Mouse (Mus musculus) liver, embryonic 13.5 days (tissue): Measurements from ENCODE around the gene Ctnna3. TPM values are rescaled to one million over a fixed set of nuclear protein-coding genes. Genes with fewer than 3 reads are reported as not detected.

Experiments used
- ATAC-seq: fragments of 200-750 bp; cut with Nextera tagmentation; 2 replicates; pipeline ENCODE4 v1.8.0; 2017; ENCODE audit warnings: low read depth, mild to moderate bottlenecking, moderate number of reproducible peaks, moderate library complexity
- DNase-seq: peaks from one replicate; pipeline ENCODE4 v3.0.0; 2022
- H3K27ac ChIP-seq: fragments of 300-500 bp; sonication (generic); 2 replicates; pipeline ENCODE4 v1.5.1; 2015; ENCODE audit warnings: moderate library complexity, mild to moderate bottlenecking, inconsistent platforms
- H3K27me3 ChIP-seq: fragments of 300-500 bp; sonication (generic); 2 replicates; pipeline ENCODE4 v1.6.1; 2015; ENCODE audit warnings: mild to moderate bottlenecking, inconsistent platforms
- H3K36me3 ChIP-seq: fragments of 300-500 bp; sonication (generic); 2 replicates; pipeline ENCODE4 v1.6.1; 2015; ENCODE audit warnings: mild to moderate bottlenecking, inconsistent platforms
- H3K4me1 ChIP-seq: fragments of 300-500 bp; sonication (generic); replicated peaks from 2 replicates; pipeline ENCODE4 v1.6.1; 2015; ENCODE audit warnings: inconsistent platforms
- H3K4me2 ChIP-seq: fragments of 300-500 bp; sonication (generic); 2 replicates; pipeline ENCODE4 v1.6.1; 2015; ENCODE audit warnings: inconsistent platforms, mild to moderate bottlenecking, moderate library complexity
- H3K4me3 ChIP-seq: fragments of 300-500 bp; sonication (generic); replicated peaks from 2 replicates; pipeline ENCODE4 v1.5.1; 2015; ENCODE audit warnings: mild to moderate bottlenecking, inconsistent platforms
- H3K9ac ChIP-seq: fragments of 300-500 bp; sonication (generic); 2 replicates; pipeline ENCODE4 v1.6.1; 2015; ENCODE audit warnings: mild to moderate bottlenecking, inconsistent platforms
- H3K9me3 ChIP-seq: fragments of 300-500 bp; sonication (generic); replicated peaks from 2 replicates; pipeline ENCODE4 v1.6.1; 2016; ENCODE audit warnings: inconsistent platforms
- WGBS: fragments of 180-500 bp; shearing (Covaris S2); methylation state at CpG from one replicate; pipeline ENCODE4 v1.1.7; 2015; ENCODE audit not compliant: insufficient replicate concordance; 5-methylcytosine and 5-hydroxymethylcytosine counted together
- polyA plus RNA-seq: library from polyadenylated mRNA; unstranded; fragments of >200 nt; fragmentation: Nextera tagmentation; extraction: Ambion mirVana; gene quantifications from 2 replicates; pipeline ENCODE4 v1.2.1, GENCODE M21; 2015

Gene Ctnna3
- polyA plus RNA-seq, 1 experiment from 2014 or later = 0.05 TPM

DNA sequence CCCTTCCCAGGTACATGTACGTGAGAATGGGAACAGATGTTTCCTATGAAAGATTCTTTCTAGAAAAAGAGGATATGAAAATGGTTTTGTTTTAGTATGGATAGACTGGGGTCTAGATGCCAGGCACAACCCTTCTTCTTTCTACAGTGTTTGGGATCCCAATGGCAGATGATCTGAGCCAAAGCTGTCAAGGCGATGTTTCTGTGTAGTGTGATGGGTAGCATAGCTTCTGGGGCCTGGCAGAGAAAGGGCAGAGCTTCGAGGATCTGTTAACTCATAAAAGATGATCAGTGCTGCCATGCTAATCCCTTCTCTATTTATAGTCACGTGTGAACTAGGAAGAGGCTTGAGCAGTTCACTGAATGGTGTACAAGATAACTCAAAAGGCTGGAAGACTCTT lies 284.3 kb downstream of the Ctnna3 start:
- WGBS = 52% methylated on average over 4 of the region's 4 CpGs
- Histone ChIP-seq H3K4me1 (no peaks in the 10 kb centered on the region), H3K36me3 (no peaks in the 10 kb centered on the region), H3K9me3 (no peaks in the 10 kb centered on the region), H3K27ac (no peak overlapping the region), H3K9ac (no peak overlapping the region), H3K4me3 (no peak overlapping the region), H3K27me3 (no peaks in the 10 kb centered on the region), H3K4me2 (no peak overlapping the region)
- ATAC-seq (no peak), DNase-seq (no peak)

DNA sequence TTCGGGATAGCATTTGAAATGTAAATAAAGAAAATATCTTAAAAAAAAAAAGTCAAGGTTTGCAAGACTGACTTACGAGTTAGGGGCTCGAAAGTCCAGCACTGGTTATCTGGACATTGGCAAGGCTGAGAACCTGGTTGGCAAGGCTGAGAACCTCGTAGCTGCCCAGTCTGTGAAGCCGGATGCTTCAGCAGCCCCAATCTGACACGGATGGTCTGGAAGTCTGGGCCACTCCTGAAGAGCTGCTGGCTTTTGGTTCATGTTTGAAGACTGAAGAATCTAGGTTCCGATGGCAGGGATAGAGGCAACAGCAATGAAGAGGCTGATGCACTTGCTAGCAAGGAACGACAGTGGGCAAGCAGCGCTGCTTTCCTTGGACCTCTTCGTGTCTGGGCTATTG lies 339.0 kb downstream of the Ctnna3 start:
- Histone ChIP-seq H3K4me1 (no peaks in the 10 kb centered on the region), H3K36me3 (no peaks in the 10 kb centered on the region), H3K4me3 (no peak overlapping the region), H3K4me2 (no peak overlapping the region), H3K27me3 (no peaks in the 10 kb centered on the region), H3K9ac (no peak overlapping the region), H3K27ac (no peak overlapping the region), H3K9me3 (0 out of 2 replicates have a peak, but pooled peaks cover 2% of the 10 kb centered on the region)
- WGBS = 73% methylated on average over 10 of the region's 10 CpGs
- DNase-seq = no peak
- ATAC-seq = no peak

DNA sequence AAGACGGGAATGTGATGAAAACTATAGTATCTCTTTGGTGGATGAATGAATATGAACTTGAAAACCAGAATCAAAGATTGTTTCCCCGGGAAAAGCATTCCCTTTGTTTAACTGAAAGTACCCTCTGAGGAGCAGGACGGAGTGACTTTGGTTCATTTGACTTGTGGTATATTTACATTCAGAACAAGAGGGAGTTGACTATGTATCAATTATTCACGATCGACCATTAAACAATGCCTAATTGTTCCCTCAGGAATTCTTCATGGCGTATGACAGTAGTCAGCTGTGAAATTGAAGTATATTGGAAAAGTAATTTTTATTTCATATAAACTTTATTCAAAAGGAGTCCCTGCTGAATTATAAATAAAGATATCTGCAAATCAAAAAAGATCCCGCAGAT lies 341.8 kb downstream of the Ctnna3 start:
- Histone ChIP-seq H3K27ac (no peak overlapping the region), H3K9ac (no peak overlapping the region), H3K27me3 (no peaks in the 10 kb centered on the region), H3K36me3 (no peaks in the 10 kb centered on the region), H3K4me3 (no peak overlapping the region), H3K4me1 (no peaks in the 10 kb centered on the region), H3K9me3 (0 out of 2 replicates have a peak, but pooled peaks cover 2% of the 10 kb centered on the region), H3K4me2 (no peak overlapping the region)
- DNase-seq (no peak), ATAC-seq (no peak)
- WGBS = 71% methylated on average over 7 of the region's 7 CpGs

DNA sequence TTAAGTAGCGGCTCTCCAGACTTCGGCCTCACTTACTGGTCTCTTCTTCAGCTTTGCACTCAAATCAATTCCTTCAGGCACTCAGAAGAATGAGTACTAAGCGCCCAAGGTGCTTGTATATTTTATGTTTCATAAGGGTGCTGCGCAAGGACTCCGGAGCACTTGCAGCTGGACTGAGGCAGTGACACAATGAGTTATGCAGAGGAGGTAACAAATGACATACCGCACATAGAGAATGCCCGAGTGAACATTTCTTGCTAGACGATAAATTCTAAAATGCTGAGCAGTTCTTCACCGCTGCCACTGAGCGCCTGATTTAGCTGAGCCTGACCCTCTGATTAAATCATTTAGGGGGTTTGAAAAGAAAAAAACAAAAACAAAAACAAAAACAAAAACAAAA lies 342.2 kb downstream of the Ctnna3 start:
- WGBS = 85% methylated on average over 10 of the region's 10 CpGs
- H3K4me2 ChIP-seq = no peak overlapping the region
- H3K9me3 ChIP-seq = 0 out of 2 replicates have a peak, but pooled peaks cover 2% of the 10 kb centered on the region
- no peaks in the 10 kb centered on the region for H3K27me3 ChIP-seq
- ATAC-seq = no peak
- H3K27ac ChIP-seq = no peak overlapping the region
- H3K36me3 ChIP-seq = no peaks in the 10 kb centered on the region
- H3K4me3 ChIP-seq = no peak overlapping the region
- H3K9ac ChIP-seq = no peak overlapping the region
- H3K4me1 ChIP-seq = no peaks in the 10 kb centered on the region
- no peak for DNase-seq

DNA sequence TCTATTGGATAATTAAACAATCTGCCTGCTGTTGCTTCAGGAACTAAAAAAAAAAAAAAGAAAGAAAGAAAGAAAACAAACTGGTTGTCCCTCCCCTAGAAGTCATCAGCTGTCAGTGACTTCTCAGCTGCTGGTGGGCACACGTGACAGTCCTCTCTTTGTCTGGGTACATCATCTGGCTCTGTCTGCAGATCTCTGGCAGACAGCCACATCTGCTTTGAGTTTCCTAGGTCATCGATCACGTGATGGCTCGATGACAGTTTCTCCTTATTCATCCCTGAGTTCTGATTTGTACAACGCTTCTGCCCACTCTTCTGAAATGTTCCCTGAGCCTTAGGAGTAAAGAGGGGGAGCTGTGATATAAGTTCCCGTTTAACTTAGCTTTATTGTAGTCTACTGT lies 352.1 kb downstream of the Ctnna3 start:
- no peak for ATAC-seq
- H3K4me3 ChIP-seq = no peak overlapping the region
- no peak overlapping the region for H3K9ac ChIP-seq
- H3K9me3 ChIP-seq = no peaks in the 10 kb centered on the region
- no peaks in the 10 kb centered on the region for H3K4me1 ChIP-seq
- no peak overlapping the region for H3K27ac ChIP-seq
- H3K27me3 ChIP-seq = no peaks in the 10 kb centered on the region
- no peaks in the 10 kb centered on the region for H3K36me3 ChIP-seq
- no peak overlapping the region for H3K4me2 ChIP-seq
- DNase-seq = no peak
- 63% methylated on average over 6 of the region's 6 CpGs for WGBS

DNA sequence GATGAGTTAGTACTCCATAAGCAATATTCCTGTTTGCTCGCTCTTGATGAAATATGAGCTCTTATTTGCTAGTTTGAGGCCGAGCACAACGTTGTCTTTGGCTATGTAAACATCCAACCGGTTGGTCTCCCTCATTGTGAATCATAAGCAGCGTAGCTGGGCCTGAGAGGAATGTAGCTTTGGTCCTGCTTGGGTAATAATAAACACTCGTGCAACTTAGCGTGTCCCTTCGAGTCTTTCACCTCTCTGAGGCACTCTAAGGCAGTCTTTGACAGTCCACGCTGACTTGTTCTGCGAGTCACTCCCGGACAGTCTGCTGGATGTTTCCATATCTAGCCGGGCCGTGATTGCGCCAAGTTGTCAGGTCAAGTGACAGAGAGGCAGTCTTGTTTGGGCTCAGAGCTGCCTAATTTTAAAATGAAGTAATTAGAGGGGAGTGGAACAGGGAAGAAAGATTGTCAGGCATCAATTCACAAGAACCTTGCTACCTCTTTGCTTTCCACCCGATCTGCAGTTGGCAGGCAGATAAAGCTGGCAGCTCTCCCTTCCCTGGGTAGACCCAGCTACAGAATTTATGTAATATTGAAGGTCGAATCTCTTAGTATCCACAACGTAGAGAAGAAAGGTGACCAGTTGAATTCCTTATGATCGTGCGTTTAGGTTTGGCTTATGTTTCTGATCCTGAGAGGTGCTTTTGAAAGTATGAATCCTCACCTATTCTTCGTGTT lies 355.1 kb downstream of the Ctnna3 start:
- WGBS = 60% methylated on average over 20 of the region's 20 CpGs
- H3K4me3 ChIP-seq = no peak overlapping the region
- H3K36me3 ChIP-seq = no peaks in the 10 kb centered on the region
- no peak overlapping the region for H3K27ac ChIP-seq
- DNase-seq = no peak
- H3K4me2 ChIP-seq = no peak overlapping the region
- H3K9me3 ChIP-seq = no peaks in the 10 kb centered on the region
- H3K4me1 ChIP-seq = no peaks in the 10 kb centered on the region
- H3K9ac ChIP-seq = no peak overlapping the region
- ATAC-seq = no peak
- H3K27me3 ChIP-seq = no peaks in the 10 kb centered on the region

DNA sequence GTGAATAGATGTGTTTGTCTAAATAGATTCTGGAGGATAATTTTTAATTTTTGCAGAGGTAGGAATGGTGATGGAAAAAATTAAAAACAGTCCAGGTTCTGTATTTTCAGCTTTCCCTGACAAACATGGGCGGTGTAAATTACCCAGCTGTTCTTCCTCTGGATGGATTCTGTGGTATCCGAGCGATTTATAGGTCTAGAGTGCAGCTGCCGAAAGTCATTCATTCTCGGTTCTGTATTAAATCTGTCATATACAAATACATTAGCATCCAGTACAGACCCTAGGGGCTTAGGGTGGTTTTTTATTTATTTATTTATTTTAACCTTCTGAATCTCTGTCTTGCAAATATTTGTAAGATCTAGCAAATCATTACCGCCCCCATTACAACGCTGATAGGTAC lies 356.5 kb downstream of the Ctnna3 start:
- H3K9me3 ChIP-seq = no peaks in the 10 kb centered on the region
- WGBS = 76% methylated on average over 7 of the region's 7 CpGs
- H3K4me3 ChIP-seq = no peak overlapping the region
- H3K36me3 ChIP-seq = no peaks in the 10 kb centered on the region
- no peak overlapping the region for H3K4me2 ChIP-seq
- H3K27me3 ChIP-seq = no peaks in the 10 kb centered on the region
- H3K9ac ChIP-seq = no peak overlapping the region
- H3K4me1 ChIP-seq = no peaks in the 10 kb centered on the region
- no peak for DNase-seq
- H3K27ac ChIP-seq = no peak overlapping the region
- ATAC-seq = no peak

DNA sequence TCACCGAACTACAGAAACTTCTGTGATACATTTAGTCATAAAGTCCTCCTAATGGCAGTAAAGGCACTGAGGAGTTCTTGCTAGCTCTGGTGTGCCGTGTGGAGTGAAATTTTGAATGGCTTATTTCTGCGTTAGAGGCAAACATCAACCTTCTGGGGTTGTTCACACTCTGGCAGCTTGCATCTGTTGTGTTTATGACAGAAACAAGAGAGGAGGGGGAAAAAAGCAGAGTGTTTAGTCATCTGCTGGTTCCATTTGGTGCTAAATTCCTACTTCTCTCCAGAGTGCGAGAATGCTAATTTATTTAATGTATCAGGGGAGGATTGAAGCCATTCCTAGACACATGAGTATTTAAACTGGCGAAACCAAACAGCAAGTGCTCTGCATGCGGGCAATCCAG lies 374.0 kb downstream of the Ctnna3 start:
- no peaks in the 10 kb centered on the region for H3K27me3 ChIP-seq
- WGBS = 67% methylated on average over 6 of the region's 6 CpGs
- H3K4me1 ChIP-seq = no peaks in the 10 kb centered on the region
- no peak overlapping the region for H3K4me3 ChIP-seq
- no peak for DNase-seq
- H3K4me2 ChIP-seq = no peak overlapping the region
- no peak overlapping the region for H3K27ac ChIP-seq
- no peaks in the 10 kb centered on the region for H3K36me3 ChIP-seq
- ATAC-seq = no peak
- no peak overlapping the region for H3K9ac ChIP-seq
- peaks cover 4% of the 10 kb centered on the region; the same call in 1 of the 2 replicates for H3K9me3 ChIP-seq

DNA sequence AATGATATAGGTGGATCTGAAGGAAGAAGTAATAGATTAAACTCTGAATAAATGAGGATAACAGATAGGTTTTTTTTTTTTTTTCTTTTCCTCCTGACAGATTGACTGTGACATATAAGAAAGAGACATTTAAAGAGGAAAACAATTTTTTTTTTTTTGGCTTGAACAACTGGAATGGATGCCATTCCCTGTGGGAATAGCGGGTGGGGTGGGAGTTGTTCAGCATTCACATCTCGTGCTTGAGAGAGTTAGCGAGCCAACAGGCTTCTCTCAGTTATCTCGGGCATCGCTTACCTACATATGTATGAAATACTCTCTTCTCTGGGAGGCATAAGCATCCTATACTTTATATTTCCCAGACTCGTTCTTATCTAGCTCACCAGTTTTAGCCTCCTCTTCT lies 375.7 kb downstream of the Ctnna3 start:
- no peak for DNase-seq
- Histone ChIP-seq H3K4me2 (no peak overlapping the region), H3K27me3 (no peaks in the 10 kb centered on the region), H3K4me3 (no peak overlapping the region), H3K9ac (no peak overlapping the region), H3K36me3 (no peaks in the 10 kb centered on the region), H3K9me3 (no peaks in the 10 kb centered on the region; the same call in 1 of the 2 replicates), H3K27ac (no peak overlapping the region), H3K4me1 (no peaks in the 10 kb centered on the region)
- no peak for ATAC-seq
- WGBS = 70% methylated on average over 6 of the region's 6 CpGs

DNA sequence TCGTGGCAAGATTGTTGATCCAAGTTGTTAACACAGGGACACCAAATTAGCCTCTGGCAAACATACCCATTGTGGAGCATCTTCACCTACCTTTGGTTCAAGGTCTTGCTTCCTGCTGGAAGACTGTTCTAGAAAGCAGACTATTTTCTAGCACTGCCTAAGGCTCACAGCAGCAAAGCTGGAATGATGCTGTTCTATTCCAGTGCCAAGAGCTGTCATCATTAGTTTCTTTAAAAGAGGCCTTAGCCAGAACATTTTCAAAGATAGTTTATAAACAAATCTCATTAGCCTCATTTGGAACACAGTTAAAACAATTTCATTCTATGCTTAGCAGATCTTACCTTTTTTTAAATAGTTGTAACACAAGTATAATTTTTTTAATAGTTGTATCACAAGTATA lies 376.4 kb downstream of the Ctnna3 start:
- Histone ChIP-seq H3K27ac (no peak overlapping the region), H3K4me3 (no peak overlapping the region), H3K9me3 (no peaks in the 10 kb centered on the region), H3K4me1 (no peaks in the 10 kb centered on the region), H3K36me3 (no peaks in the 10 kb centered on the region), H3K4me2 (no peak overlapping the region), H3K9ac (no peak overlapping the region), H3K27me3 (no peaks in the 10 kb centered on the region)
- WGBS = 60% methylated on average over 1 of the region's 1 CpGs
- DNase-seq (no peak), ATAC-seq (no peak)

DNA sequence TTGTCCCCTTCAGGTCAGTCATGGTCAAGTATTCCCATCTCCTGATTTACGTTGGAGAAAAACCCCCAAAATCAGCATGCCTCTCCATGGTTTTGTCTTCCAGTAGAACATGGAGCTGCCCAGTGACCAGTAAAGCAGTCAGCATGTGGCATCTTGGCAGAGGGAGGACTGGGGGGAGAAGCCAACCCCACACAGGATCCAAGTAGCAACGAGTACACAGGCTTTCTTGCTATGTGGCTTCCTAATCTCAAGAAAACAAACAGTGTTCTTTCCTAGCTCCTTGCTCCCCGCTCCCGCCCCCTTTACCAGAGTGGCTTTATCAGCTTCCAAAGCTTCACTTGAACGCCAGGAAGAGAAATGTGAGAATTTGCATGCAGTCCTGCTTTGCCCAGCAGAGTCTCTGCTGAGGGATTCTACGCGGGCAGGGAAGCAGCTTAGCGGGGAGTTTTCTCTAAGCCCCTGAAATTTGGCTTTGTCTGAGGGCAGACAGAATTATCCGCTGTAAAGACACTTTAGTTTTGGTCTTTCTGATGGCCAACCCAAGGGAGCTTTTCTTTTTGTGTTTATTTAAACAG lies 380.2 kb downstream of the Ctnna3 start:
- no peak for ATAC-seq
- H3K36me3 ChIP-seq = no peaks in the 10 kb centered on the region
- H3K4me3 ChIP-seq = no peak overlapping the region
- DNase-seq = no peak
- H3K9me3 ChIP-seq = no peaks in the 10 kb centered on the region
- WGBS = 27% methylated on average over 9 of the region's 9 CpGs
- H3K27me3 ChIP-seq = no peaks in the 10 kb centered on the region
- no peak overlapping the region for H3K4me2 ChIP-seq
- no peak overlapping the region for H3K9ac ChIP-seq
- H3K4me1 ChIP-seq = no peaks in the 10 kb centered on the region
- H3K27ac ChIP-seq = no peak overlapping the region

DNA sequence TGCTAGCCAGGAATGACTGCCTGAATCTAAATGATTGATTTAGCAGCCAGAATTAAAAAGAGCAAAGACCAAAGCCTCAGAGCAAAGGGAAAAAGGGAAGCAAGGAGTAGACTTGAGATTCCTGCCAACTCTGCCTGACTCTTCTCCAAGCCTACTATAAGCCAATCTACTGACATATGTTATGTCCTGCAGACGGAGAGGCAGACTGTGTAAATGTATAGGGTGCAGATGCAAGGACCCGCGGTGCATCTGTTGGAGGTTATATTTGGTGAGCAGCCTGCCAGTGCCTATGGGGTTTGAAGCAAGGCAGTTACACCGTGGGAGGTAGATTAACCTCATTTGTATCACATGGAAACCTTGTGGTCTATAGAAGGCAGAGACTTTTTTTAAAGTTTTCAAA lies 409.1 kb downstream of the Ctnna3 start:
- H3K4me3 ChIP-seq = no peak overlapping the region
- DNase-seq (no peak), ATAC-seq (no peak)
- H3K4me1 ChIP-seq = no peaks in the 10 kb centered on the region
- H3K27ac ChIP-seq = no peak overlapping the region
- H3K9ac ChIP-seq = no peak overlapping the region
- H3K36me3 ChIP-seq = no peaks in the 10 kb centered on the region
- 64% methylated on average over 4 of the region's 4 CpGs for WGBS
- H3K27me3 ChIP-seq = no peaks in the 10 kb centered on the region
- 0 out of 2 replicates have a peak, but pooled peaks cover 3% of the 10 kb centered on the region for H3K9me3 ChIP-seq
- no peak overlapping the region for H3K4me2 ChIP-seq
